39 mouse cellular contexts compared by ENCODE assay signal in the genomic region with DNA sequence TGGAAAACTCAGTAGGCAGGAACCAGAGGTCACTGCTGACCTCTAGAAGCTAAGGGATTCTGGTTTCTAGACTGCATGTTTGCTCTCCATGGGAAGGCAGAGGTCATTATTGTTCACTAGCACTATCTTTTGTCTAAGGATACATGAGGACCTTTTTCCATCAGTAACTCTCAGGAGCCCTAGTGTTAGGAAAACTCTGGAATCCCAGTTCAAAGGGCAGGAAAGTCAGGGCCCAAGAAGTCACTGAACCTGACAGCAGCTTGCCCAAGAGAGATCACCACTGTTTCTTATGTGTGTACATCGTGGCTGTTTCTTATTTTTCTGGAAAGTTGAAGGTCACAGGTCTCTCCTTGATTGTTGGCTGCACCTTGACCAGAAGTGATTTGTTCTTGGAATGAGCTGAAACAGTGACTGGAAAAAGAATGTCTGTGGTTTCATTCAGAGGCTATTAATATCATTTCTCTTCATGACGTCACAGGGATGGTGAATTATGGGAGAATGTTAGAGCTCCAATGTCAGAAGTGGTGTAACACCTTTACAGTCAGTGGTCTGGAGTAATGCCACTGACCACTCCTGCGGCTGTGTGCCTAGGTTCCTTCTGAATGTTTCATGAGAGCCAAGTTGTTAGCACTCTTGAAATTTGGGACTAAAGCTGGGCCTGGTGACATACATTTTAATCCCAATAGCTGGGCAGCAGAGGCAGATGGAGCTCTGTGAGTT. TPM values are rescaled to one million over a fixed set of nuclear protein-coding genes. Genes with fewer than 3 reads are reported as not detected.
DNase-seq lines count a peak whose midpoint lies in the region; ATAC-seq and TF ChIP-seq lines count a peak whose summit lies in the region.
"Had no signal": no experiment of that assay in that cellular context is flagged by ENCODE, and none has a peak within 500 bp of the region (broad histone marks: within the 10 kb centered on the region; RNA-seq: fewer than 3 reads in every experiment).

No protein-coding gene starts in this region.

- 0 out of 2 replicates have a peak overlapping the region, but pooled peaks have one; percentile 5 for H3K27ac ChIP-seq in liver, postnatal 0 days (ENCODE audit: low read depth)
- H3K27ac ChIP-seq: embryonic facial prominence, embryonic 15.5 days; forebrain, embryonic 15.5 days; hindbrain, embryonic 12.5 days; hindbrain, postnatal 0 days; intestine, embryonic 15.5 days; limb, embryonic 12.5 days; liver, embryonic 13.5 days; midbrain, embryonic 10.5 days; midbrain, embryonic 15.5 days; neural tube, embryonic 15.5 days had no signal

- no peaks in the 10 kb centered on the region for H3K36me3 ChIP-seq in liver, postnatal 0 days (replicated peaks; ENCODE audit: insufficient read depth, low read length)
- H3K36me3 ChIP-seq: embryonic facial prominence, embryonic 15.5 days; forebrain, embryonic 15.5 days; hindbrain, embryonic 12.5 days; intestine, embryonic 15.5 days; liver, embryonic 13.5 days; midbrain, embryonic 10.5 days; midbrain, embryonic 15.5 days; neural tube, embryonic 15.5 days had no signal

- peak; percentile 34 to 52 for DNase-seq in kidney, adult 8-10 months
- DNase-seq in kidney, postnatal 4 days, result no peak
- DNase-seq in liver, postnatal 0 days, result no peak
- DNase-seq in liver (no peak), Patski (ENCODE audit: low read depth, low spot score) (peak; percentile 41)
- peak; percentile 62 for DNase-seq in yolk sac, embryonic 10.5 days (ENCODE audit: low spot score)
- no peak for DNase-seq in cerebellum, adult 11 months
- DNase-seq: adrenal gland, postnatal 14 days; cerebellum, adult 18-20 months; cerebellum, postnatal 10 days; gastrocnemius, postnatal 36 days; heart, adult 18-20 months; heart, postnatal 36 days; liver, embryonic 13.5 days; lung, embryonic 14.5 days; lung, postnatal 14 days; retina, postnatal 1 day; right cerebral cortex, postnatal 25 days; spleen, adult 18-20 months; thymus, postnatal 14 days had no signal

- H3K4me3 ChIP-seq in liver, postnatal 0 days (ENCODE audit: low read depth, low read length), result no peak overlapping the region
- H3K4me3 ChIP-seq: embryonic facial prominence, embryonic 15.5 days; forebrain, embryonic 15.5 days; hindbrain, embryonic 12.5 days; intestine, embryonic 15.5 days; limb, embryonic 12.5 days; liver, embryonic 13.5 days; midbrain, embryonic 10.5 days; midbrain, embryonic 15.5 days; neural tube, embryonic 15.5 days had no signal

- in situ Hi-C loops in Patski (cut with MboI; ENCODE audit: low pct_unique_long_range_greater_than_20kb), result no loop called here

- H3K4me1 ChIP-seq in liver, postnatal 0 days (ENCODE audit: insufficient read depth), result peaks cover 14% of the 10 kb centered on the region
- H3K4me1 ChIP-seq: embryonic facial prominence, embryonic 15.5 days; forebrain, embryonic 15.5 days; hindbrain, embryonic 12.5 days; intestine, embryonic 15.5 days; limb, embryonic 12.5 days; midbrain, embryonic 10.5 days; midbrain, embryonic 15.5 days; neural tube, embryonic 15.5 days had no signal

- no peak overlapping the region for H3K9ac ChIP-seq in liver, postnatal 0 days (replicated peaks)
- H3K9ac ChIP-seq: embryonic facial prominence, embryonic 15.5 days; forebrain, embryonic 15.5 days; hindbrain, embryonic 12.5 days; intestine, embryonic 15.5 days; limb, embryonic 12.5 days; liver, embryonic 13.5 days; lung, embryonic 14.5 days; midbrain, embryonic 15.5 days; neural tube, embryonic 15.5 days had no signal

- ATAC-seq in liver, postnatal 0 days, result peak; percentile 35; the same call in 1 of the 2 replicates
- ATAC-seq in Patski, result peak; percentile 54
- ATAC-seq in erythroid progenitor cell, adult 5-6 weeks (replicated peaks; ENCODE audit: low FRiP score, poor library complexity, severe bottlenecking), result no peak
- ATAC-seq: forebrain, embryonic 15.5 days; hindbrain, postnatal 0 days; midbrain, embryonic 15.5 days had no signal

- no peaks in the 10 kb centered on the region for H3K27me3 ChIP-seq in liver, postnatal 0 days (ENCODE audit: insufficient read depth, low read length)
- H3K27me3 ChIP-seq in Patski, result no peaks in the 10 kb centered on the region
- H3K27me3 ChIP-seq: embryonic facial prominence, embryonic 15.5 days; forebrain, embryonic 15.5 days; hindbrain, embryonic 12.5 days; intestine, embryonic 15.5 days; limb, embryonic 12.5 days; liver, embryonic 13.5 days; midbrain, embryonic 15.5 days; neural tube, embryonic 15.5 days had no signal

- TF ChIP-seq EP300 in liver, postnatal 0 days (IDR thresholded peaks at IDR 0.05; ENCODE audit: low read depth), result no peak

- no peaks in the 10 kb centered on the region for H3K9me3 ChIP-seq in liver, postnatal 0 days (ENCODE audit: low read length)
- H3K9me3 ChIP-seq: embryonic facial prominence, embryonic 15.5 days; forebrain, embryonic 15.5 days; G1E; hindbrain, embryonic 12.5 days; intestine, embryonic 15.5 days; limb, embryonic 12.5 days; liver, embryonic 13.5 days; midbrain, embryonic 10.5 days; midbrain, embryonic 15.5 days; neural tube, embryonic 15.5 days had no signal

- 71% methylated on average over 3 of the region's 3 CpGs for WGBS in liver, postnatal 0 days (ENCODE audit: insufficient replicate concordance)

- no peak for TF ChIP-seq CTCF in liver, postnatal 0 days (IDR thresholded peaks at IDR 0.05; ENCODE audit: low read depth)
- TF ChIP-seq CTCF in Patski (IDR thresholded peaks at IDR 0.05), result no peak

- CTCF ChIA-PET in Patski (lab: Charles Lee), result interaction anchor here (1.0 to 2.0 kb wide), 4 partner anchors 12 to 35 kb away, joined by 3 to 8 read pairs (median 4); no protein-coding TSS in a partner anchor

- POLR2A ChIA-PET in Patski (lab: Charles Lee), result interaction anchor here (0.9 kb wide), 1 partner anchor 32 kb away, joined by 3 read pairs; no protein-coding TSS in a partner anchor

- H3K4me2 ChIP-seq in liver, postnatal 0 days (ENCODE audit: low read depth, low read length), result no peak overlapping the region
- H3K4me2 ChIP-seq: embryonic facial prominence, embryonic 15.5 days; forebrain, embryonic 15.5 days; heart, embryonic 11.5 days; hindbrain, embryonic 12.5 days; intestine, embryonic 15.5 days; limb, embryonic 12.5 days; liver, embryonic 13.5 days; lung, embryonic 14.5 days; midbrain, embryonic 15.5 days; neural tube, embryonic 15.5 days had no signal

RNA-seq across cellular contexts. Expression of a gene that starts 7.5 kb away (rescaled TPM):
- 1.7 and 2.3 TPM in 2 replicates for polyA plus RNA-seq in liver, postnatal 0 days (2015; fragmentation: Nextera tagmentation; extraction: Ambion mirVana)
- 11.9 TPM for polyA plus RNA-seq in Patski (2021)
- total RNA-seq in erythroid progenitor cell, adult 5-6 weeks (2015; ENCODE audit: low replicate concordance), result 8.4 and 16.2 TPM in 2 replicates
- 7.3 and 13.6 TPM in 2 replicates for total RNA-seq in erythroid progenitor cell, adult 5-6 weeks (2017; ENCODE audit: low replicate concordance)

RNA-seq across cellular contexts. Expression of a gene that starts 16.6 kb away (rescaled TPM):
- not detected in 2 replicates for polyA plus RNA-seq in liver, postnatal 0 days (2015; fragmentation: Nextera tagmentation; extraction: Ambion mirVana)
- not detected for polyA plus RNA-seq in Patski (2021)
- total RNA-seq in erythroid progenitor cell, adult 5-6 weeks (2015; ENCODE audit: low replicate concordance), result not detected in 2 replicates
- not detected in 2 replicates for total RNA-seq in erythroid progenitor cell, adult 5-6 weeks (2017; ENCODE audit: low replicate concordance)
- total RNA-seq: adrenal gland, postnatal 14 days; G1E; gastrocnemius, adult 18-20 months; gastrocnemius, postnatal 36 days; heart, adult 18-20 months; heart, postnatal 36 days; layer of hippocampus, postnatal 10 days; left cerebral cortex, postnatal 14 days; megakaryocyte progenitor cell, adult 5-6 weeks had no signal
- polyA plus RNA-seq: C2C12; embryonic facial prominence, embryonic 15.5 days; forebrain, embryonic 15.5 days; G1E; heart, embryonic 11.5 days; heart, embryonic 16.5 days; hindbrain, embryonic 12.5 days; hindbrain, postnatal 0 days; intestine, embryonic 15.5 days; limb, embryonic 12.5 days; liver, embryonic 13.5 days; lung, embryonic 14.5 days; stomach, embryonic 16.5 days had no signal

Comparison
In these comparisons a context has a peak if more than half of its experiments do, and no peak if none do; other contexts are left out.
1. DNase-seq: peak in kidney, adult 8-10 months (2 of 2), Patski (single experiment) and yolk sac, embryonic 10.5 days (single experiment); none in kidney, postnatal 4 days (0 of 2), liver, postnatal 0 days (single experiment), liver (single experiment) and cerebellum, adult 11 months (single experiment).